16 mouse cellular contexts compared by ENCODE assay signal in the genomic region with DNA sequence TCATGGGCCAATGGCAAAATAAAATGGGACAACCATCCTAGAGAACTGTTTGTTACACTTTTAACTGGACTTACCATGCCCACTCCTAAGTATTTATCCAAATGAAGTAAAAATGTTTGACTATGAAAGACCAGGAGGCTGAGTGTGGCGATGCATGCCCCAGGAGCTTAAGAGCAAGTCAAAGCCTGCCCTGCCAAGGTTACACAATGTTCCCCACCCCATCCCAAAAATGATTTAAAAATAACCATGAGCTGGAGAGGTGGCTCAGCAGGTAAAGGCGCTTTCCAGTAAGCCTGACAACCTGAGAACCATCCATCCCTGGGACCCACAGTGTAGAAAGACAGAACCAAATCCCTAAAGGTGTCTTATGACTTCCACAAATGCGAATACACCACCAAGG. TPM values are rescaled to one million over a fixed set of nuclear protein-coding genes. Genes with fewer than 3 reads are reported as not detected.
A peak's percentile ranks its signal among the peaks of the same experiment; 100 is the strongest.
DNase-seq lines count a peak whose midpoint lies in the region; ATAC-seq and TF ChIP-seq lines count a peak whose summit lies in the region.
"Had no signal": no experiment of that assay in that cellular context is flagged by ENCODE, and none has a peak within 500 bp of the region (broad histone marks: within the 10 kb centered on the region; RNA-seq: fewer than 3 reads in every experiment).

No protein-coding gene starts in this region.

- no peaks in the 10 kb centered on the region for H3K27me3 ChIP-seq in heart, embryonic 10.5 days (ENCODE audit: insufficient read depth, poor library complexity, severe bottlenecking)
- no peaks in the 10 kb centered on the region for H3K27me3 ChIP-seq in kidney, embryonic 15.5 days
- no peaks in the 10 kb centered on the region for H3K27me3 ChIP-seq in lung, postnatal 0 days (replicated peaks; ENCODE audit: insufficient read depth, low read length)
- H3K27me3 ChIP-seq in stomach, embryonic 15.5 days (replicated peaks), result no peaks in the 10 kb centered on the region
- H3K27me3 ChIP-seq: hindbrain, embryonic 13.5 days had no signal

- H3K4me1 ChIP-seq in heart, embryonic 10.5 days, result peaks cover 11% of the 10 kb centered on the region; the same call in 1 of the 2 replicates
- H3K4me1 ChIP-seq in kidney, embryonic 15.5 days, result no peaks in the 10 kb centered on the region
- H3K4me1 ChIP-seq in lung, postnatal 0 days (ENCODE audit: insufficient read depth, low read depth, low read length), result no peaks in the 10 kb centered on the region
- H3K4me1 ChIP-seq in stomach, embryonic 15.5 days, result no peaks in the 10 kb centered on the region
- H3K4me1 ChIP-seq: hindbrain, embryonic 13.5 days; midbrain, embryonic 10.5 days had no signal

- no peak overlapping the region for H3K4me2 ChIP-seq in kidney, embryonic 15.5 days
- no peak overlapping the region for H3K4me2 ChIP-seq in lung, postnatal 0 days (replicated peaks; ENCODE audit: low read depth, low read length)
- H3K4me2 ChIP-seq in stomach, embryonic 15.5 days, result no peak overlapping the region
- H3K4me2 ChIP-seq: hindbrain, embryonic 13.5 days had no signal

- H3K27ac ChIP-seq in heart, embryonic 10.5 days, result 0 out of 2 replicates have a peak overlapping the region, but pooled peaks have one; percentile 47
- peak overlapping the region; percentile 34; the same call in 1 of the 2 replicates for H3K27ac ChIP-seq in kidney, embryonic 15.5 days
- H3K27ac ChIP-seq in lung, postnatal 0 days (ENCODE audit: low read length), result peak overlapping the region; percentile 33; the same call in 1 of the 2 replicates
- 0 out of 2 replicates have a peak overlapping the region, but pooled peaks have one; percentile 12 for H3K27ac ChIP-seq in stomach, embryonic 15.5 days
- H3K27ac ChIP-seq: hindbrain, embryonic 13.5 days; midbrain, embryonic 10.5 days had no signal

- no peak for DNase-seq in heart, embryonic 10.5 days (ENCODE audit: low spot score)
- DNase-seq in heart, postnatal 36 days, result no peak
- no peak for DNase-seq in kidney, adult 9 months
- DNase-seq in lung, postnatal 0 days (ENCODE audit: low spot score), result no peak
- DNase-seq in lung, postnatal 14 days, result no peak
- no peak for DNase-seq in cerebellum, adult 11 months
- DNase-seq: adrenal gland, adult 2 months; cerebellum, adult 11-12 months; cerebellum, postnatal 36 days; forebrain, postnatal 0 days; heart, adult 18-20 months; right cerebral cortex, adult 18-20 months had no signal

- TF ChIP-seq EP300 in lung, postnatal 0 days (IDR thresholded peaks at IDR 0.05), result no peak

- TF ChIP-seq CTCF in lung, postnatal 0 days (IDR thresholded peaks at IDR 0.05), result no peak

- peaks cover 53% of the 10 kb centered on the region for H3K36me3 ChIP-seq in heart, embryonic 10.5 days
- peaks cover 72% of the 10 kb centered on the region for H3K36me3 ChIP-seq in kidney, embryonic 15.5 days
- no peaks in the 10 kb centered on the region; the same call in 1 of the 2 replicates for H3K36me3 ChIP-seq in lung, postnatal 0 days (ENCODE audit: insufficient read depth, low read length)
- H3K36me3 ChIP-seq in stomach, embryonic 15.5 days, result peaks cover 21% of the 10 kb centered on the region; the same call in 1 of the 2 replicates

- no peaks in the 10 kb centered on the region for H3K9me3 ChIP-seq in heart, embryonic 10.5 days
- H3K9me3 ChIP-seq in kidney, embryonic 15.5 days (replicated peaks), result no peaks in the 10 kb centered on the region
- H3K9me3 ChIP-seq in lung, postnatal 0 days (ENCODE audit: low read length), result no peaks in the 10 kb centered on the region
- H3K9me3 ChIP-seq in stomach, embryonic 15.5 days, result no peaks in the 10 kb centered on the region
- H3K9me3 ChIP-seq: hindbrain, embryonic 13.5 days; midbrain, embryonic 10.5 days had no signal

- WGBS in heart, embryonic 10.5 days, result 95% methylated on average over 3 of the region's 3 CpGs
- WGBS in kidney, embryonic 15.5 days, result 95% methylated on average over 3 of the region's 3 CpGs
- 85% methylated on average over 3 of the region's 3 CpGs for WGBS in lung, postnatal 0 days
- WGBS in stomach, embryonic 15.5 days, result 88% methylated on average over 3 of the region's 3 CpGs

- intact Hi-C loops in heart, postnatal 36 days (cut with DNase I), result no loop called here

- no peak for ATAC-seq in kidney, embryonic 15.5 days (replicated peaks; ENCODE audit: low FRiP score)
- ATAC-seq in lung, postnatal 0 days, result no peak
- no peak for ATAC-seq in stomach, embryonic 15.5 days (ENCODE audit: insufficient read depth, low FRiP score, low read depth)
- ATAC-seq: forebrain, postnatal 0 days had no signal

- H3K4me3 ChIP-seq in heart, embryonic 10.5 days, result no peak overlapping the region
- H3K4me3 ChIP-seq in kidney, embryonic 15.5 days (replicated peaks), result no peak overlapping the region
- H3K4me3 ChIP-seq in lung, postnatal 0 days (ENCODE audit: low read depth, low read length), result no peak overlapping the region
- H3K4me3 ChIP-seq in stomach, embryonic 15.5 days (replicated peaks), result no peak overlapping the region
- H3K4me3 ChIP-seq: hindbrain, embryonic 13.5 days; midbrain, embryonic 10.5 days had no signal

- no peak overlapping the region for H3K9ac ChIP-seq in kidney, embryonic 15.5 days
- no peak overlapping the region for H3K9ac ChIP-seq in lung, postnatal 0 days (replicated peaks; ENCODE audit: low read depth)
- no peak overlapping the region for H3K9ac ChIP-seq in stomach, embryonic 15.5 days
- H3K9ac ChIP-seq: forebrain, postnatal 0 days; hindbrain, embryonic 13.5 days had no signal

RNA-seq across cellular contexts. Expression of a gene that starts 35.5 kb away (rescaled TPM):
- polyA plus RNA-seq in heart, embryonic 10.5 days (2016; fragmentation: Nextera tagmentation; extraction: Ambion mirVana), result 155 and 217 TPM in 2 replicates
- total RNA-seq in heart, postnatal 36 days (2021), result 10 to 100 TPM; 33.4 to 35.2 TPM
- polyA plus RNA-seq in kidney, embryonic 15.5 days (2015; fragmentation: Nextera tagmentation; extraction: Ambion mirVana), result 226 and 233 TPM in 2 replicates
- 93.9 and 102 TPM in 2 replicates for polyA plus RNA-seq in lung, postnatal 0 days (2015; fragmentation: Nextera tagmentation; extraction: Ambion mirVana)
- polyA plus RNA-seq in stomach, embryonic 15.5 days (2015; fragmentation: Nextera tagmentation; extraction: Ambion mirVana), result 195 and 208 TPM in 2 replicates

RNA-seq across cellular contexts. Expression of a gene that starts 58.0 kb away (rescaled TPM):
- 5.1 and 7.4 TPM in 2 replicates for polyA plus RNA-seq in heart, embryonic 10.5 days (2016; fragmentation: Nextera tagmentation; extraction: Ambion mirVana)
- 1 to 10 TPM; 3.0 to 3.2 TPM for total RNA-seq in heart, postnatal 36 days (2021)
- 13.0 and 13.4 TPM in 2 replicates for polyA plus RNA-seq in kidney, embryonic 15.5 days (2015; fragmentation: Nextera tagmentation; extraction: Ambion mirVana)
- 10.5 and 11.3 TPM in 2 replicates for polyA plus RNA-seq in lung, postnatal 0 days (2015; fragmentation: Nextera tagmentation; extraction: Ambion mirVana)
- 12.8 and 13.3 TPM in 2 replicates for polyA plus RNA-seq in stomach, embryonic 15.5 days (2015; fragmentation: Nextera tagmentation; extraction: Ambion mirVana)
